Mouse (Mus musculus): ENCODE data around the gene Ovol2. TPM values are rescaled to one million over a fixed set of nuclear protein-coding genes. Genes with fewer than 3 reads are reported as not detected.

Gene Ovol2
- total and polyA plus RNA-seq, 3 experiments, result 0.05 TPM; not detected in 2

DNA sequence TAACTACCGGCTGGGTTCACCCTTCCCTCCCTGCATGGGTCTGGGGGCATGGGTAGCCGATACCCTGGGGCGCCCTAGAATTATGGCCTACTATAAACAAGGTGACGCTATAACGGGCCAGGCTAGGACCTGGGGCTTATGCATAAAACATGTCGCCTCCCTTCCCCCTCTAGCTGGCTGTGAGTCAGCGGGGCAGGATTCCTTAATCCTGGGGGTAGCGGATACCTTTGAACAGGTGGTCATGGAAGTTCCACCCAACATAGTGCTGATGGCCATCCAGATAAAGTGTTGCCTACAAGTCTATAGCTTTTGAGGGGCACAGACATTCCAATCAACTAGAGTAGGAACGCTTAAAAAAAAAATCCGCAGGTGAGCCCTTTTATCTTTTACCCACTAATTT is 2.0 kb downstream of the Ovol2 start:
- Histone ChIP-seq H3K36me3 (replicated peaks) (no peaks in the 10 kb centered on the region), H3K4me1 (ENCODE audit: insufficient read depth, low read depth, low read length) (no peaks in the 10 kb centered on the region), H3K4me3 (ENCODE audit: low read depth, low read length) (no peak overlapping the region), H3K9me3 (replicated peaks) (peaks cover 16% of the 10 kb centered on the region), H3K27me3 (ENCODE audit: insufficient read depth, low read length) (peaks cover 23% of the 10 kb centered on the region)
- no peak for TF ChIP-seq TAL1 (conservative IDR thresholded peaks at IDR 0.05; ENCODE audit: low read depth, low read length)
- TF ChIP-seq POLR2AphosphoS5 (IDR thresholded peaks at IDR 0.05; ENCODE audit: insufficient replicate concordance, low read depth, low read length), result no peak
- no peak for TF ChIP-seq GATA2 (IDR thresholded peaks at IDR 0.05; ENCODE audit: borderline replicate concordance, low read depth, low read length)
- TF ChIP-seq GATA1 (IDR thresholded peaks at IDR 0.05; ENCODE audit: borderline replicate concordance, low read length), result no peak
- DNase-seq (ENCODE audit: low spot score) (no peak), ATAC-seq (ENCODE audit: extremely low read depth, insufficient number of reproducible peaks, low FRiP score, poor library complexity, severe bottlenecking) (no peak)

DNA sequence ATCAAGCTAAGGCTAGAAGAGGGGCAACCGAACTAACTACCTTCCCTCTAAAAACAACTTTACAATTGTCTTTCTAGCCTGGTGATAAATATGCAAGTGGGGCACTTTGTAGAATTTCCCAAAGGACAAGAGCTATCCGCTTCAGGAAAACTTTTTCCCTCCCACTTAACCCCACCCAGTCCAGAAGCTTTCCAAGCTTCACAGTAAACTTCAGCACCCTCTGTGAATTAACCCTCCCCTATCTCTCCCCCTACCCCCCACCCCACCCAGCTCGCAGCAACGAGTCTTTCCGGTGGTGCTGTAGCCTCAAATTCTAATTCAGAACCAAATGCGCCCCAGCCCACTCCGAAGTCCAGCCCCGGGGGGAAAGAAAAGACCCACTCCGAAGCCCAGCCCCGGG is 2.5 kb downstream of the Ovol2 start:
- TF ChIP-seq GATA1 (IDR thresholded peaks at IDR 0.05; ENCODE audit: borderline replicate concordance, low read length) (no peak), TAL1 (conservative IDR thresholded peaks at IDR 0.05; ENCODE audit: low read depth, low read length) (no peak), GATA2 (IDR thresholded peaks at IDR 0.05; ENCODE audit: borderline replicate concordance, low read depth, low read length) (no peak), POLR2AphosphoS5 (IDR thresholded peaks at IDR 0.05; ENCODE audit: insufficient replicate concordance, low read depth, low read length) (no peak), CTCF (IDR thresholded peaks at IDR 0.05; ENCODE audit: low read depth, low read length) (no peak)
- no peak for ATAC-seq (ENCODE audit: extremely low read depth, insufficient number of reproducible peaks, low FRiP score, poor library complexity, severe bottlenecking)
- Histone ChIP-seq H3K4me1 (ENCODE audit: insufficient read depth, low read depth, low read length) (no peaks in the 10 kb centered on the region), H3K9me3 (replicated peaks) (peaks cover 16% of the 10 kb centered on the region), H3K4me3 (ENCODE audit: low read depth, low read length) (no peak overlapping the region), H3K36me3 (replicated peaks) (no peaks in the 10 kb centered on the region), H3K27me3 (ENCODE audit: insufficient read depth, low read length) (peaks cover 23% of the 10 kb centered on the region)
- no peak for DNase-seq (ENCODE audit: low spot score)

DNA sequence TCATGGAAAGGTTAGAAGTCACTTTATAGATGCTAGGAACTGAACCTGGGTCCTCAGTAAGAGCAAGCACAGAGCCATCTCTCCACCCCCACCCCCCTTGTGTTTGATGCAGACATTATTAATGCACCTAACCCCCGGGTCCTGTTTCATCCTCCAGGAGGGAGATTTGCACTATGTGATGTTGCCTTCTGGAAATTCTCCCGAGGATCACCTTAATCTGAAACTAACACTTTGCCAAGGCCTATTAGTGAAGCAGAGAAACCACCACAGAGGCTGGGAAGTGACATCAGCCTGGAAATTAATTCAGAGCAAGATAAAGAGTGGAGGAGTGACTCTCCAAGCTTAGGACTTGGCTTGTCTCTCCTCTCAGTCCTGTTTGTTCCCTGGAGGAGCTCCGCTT is 7.7 kb downstream of the Ovol2 start:
- DNase-seq (ENCODE audit: low spot score) (no peak), ATAC-seq (ENCODE audit: extremely low read depth, insufficient number of reproducible peaks, low FRiP score, poor library complexity, severe bottlenecking) (no peak)
- Histone ChIP-seq H3K4me3 (ENCODE audit: low read depth, low read length) (no peak overlapping the region), H3K4me1 (ENCODE audit: insufficient read depth, low read depth, low read length) (no peaks in the 10 kb centered on the region), H3K9me3 (replicated peaks) (no peaks in the 10 kb centered on the region), H3K36me3 (replicated peaks) (no peaks in the 10 kb centered on the region), H3K27me3 (ENCODE audit: insufficient read depth, low read length) (peaks cover 3% of the 10 kb centered on the region; the same call in 1 of the 2 replicates)
- no peak for TF ChIP-seq GATA1 (IDR thresholded peaks at IDR 0.05; ENCODE audit: borderline replicate concordance, low read length)
- no peak for TF ChIP-seq TAL1 (conservative IDR thresholded peaks at IDR 0.05; ENCODE audit: low read depth, low read length)
- TF ChIP-seq CTCF (IDR thresholded peaks at IDR 0.05; ENCODE audit: low read depth, low read length), result no peak
- no peak for TF ChIP-seq GATA2 (IDR thresholded peaks at IDR 0.05; ENCODE audit: borderline replicate concordance, low read depth, low read length)

DNA sequence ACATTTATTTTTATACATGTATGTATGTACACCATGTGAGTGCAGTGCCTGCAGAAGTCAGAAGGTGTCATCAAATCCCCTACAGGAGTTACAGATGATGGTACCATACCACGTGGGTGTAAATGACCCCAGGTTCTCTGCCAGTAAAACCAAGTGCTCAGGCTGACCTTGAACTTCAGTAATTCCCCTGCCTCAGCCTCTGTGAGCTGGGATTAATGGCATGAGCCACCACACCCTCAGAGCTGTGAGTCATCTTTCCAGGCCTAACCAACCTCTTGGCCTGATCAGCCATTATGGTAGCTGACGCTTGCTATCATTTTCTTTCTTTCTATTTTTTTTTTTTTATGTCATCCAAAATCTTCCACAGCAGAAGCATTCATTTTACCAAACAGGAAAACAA is 20.6 kb downstream of the Ovol2 start:
- H3K36me3 ChIP-seq (replicated peaks), result no peaks in the 10 kb centered on the region
- no peak for TF ChIP-seq POLR2AphosphoS5 (IDR thresholded peaks at IDR 0.05; ENCODE audit: insufficient replicate concordance, low read depth, low read length)
- no peak for TF ChIP-seq GATA1 (IDR thresholded peaks at IDR 0.05; ENCODE audit: borderline replicate concordance, low read length)
- no peak for TF ChIP-seq TAL1 (conservative IDR thresholded peaks at IDR 0.05; ENCODE audit: low read depth, low read length)
- no peak for TF ChIP-seq GATA2 (IDR thresholded peaks at IDR 0.05; ENCODE audit: borderline replicate concordance, low read depth, low read length)
- no peak for TF ChIP-seq CTCF (IDR thresholded peaks at IDR 0.05; ENCODE audit: low read depth, low read length)
- ATAC-seq (ENCODE audit: extremely low read depth, insufficient number of reproducible peaks, low FRiP score, poor library complexity, severe bottlenecking), result no peak
- H3K4me1 ChIP-seq (ENCODE audit: insufficient read depth, low read depth, low read length), result no peaks in the 10 kb centered on the region
- H3K4me3 ChIP-seq (ENCODE audit: low read depth, low read length), result no peak overlapping the region
- no peak for DNase-seq (ENCODE audit: low spot score)
- no peaks in the 10 kb centered on the region for H3K9me3 ChIP-seq (replicated peaks)
- peaks cover 2% of the 10 kb centered on the region for H3K27me3 ChIP-seq (ENCODE audit: insufficient read depth, low read length)

DNA sequence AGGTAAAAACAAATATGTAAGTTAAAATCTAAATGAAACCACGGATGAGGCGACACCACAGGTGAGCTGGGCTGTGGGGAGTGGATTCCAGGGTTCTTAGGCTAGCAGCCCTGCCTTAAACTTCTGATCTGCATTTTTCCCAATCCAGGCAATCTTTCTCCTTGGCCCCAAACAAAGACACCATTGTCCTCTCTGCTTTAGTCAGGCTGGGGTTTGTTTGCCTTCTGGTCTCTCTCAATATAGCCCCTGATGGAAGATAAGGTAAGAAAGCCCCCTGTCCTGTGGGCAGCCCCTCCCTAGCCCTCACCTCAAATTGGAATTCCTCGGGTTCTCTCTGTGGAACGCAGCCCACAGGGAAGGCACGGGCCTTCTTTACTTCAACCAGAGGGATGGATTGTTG is 21.7 kb downstream of the Ovol2 start:
- Histone ChIP-seq H3K27me3 (ENCODE audit: insufficient read depth, low read length) (peaks cover 4% of the 10 kb centered on the region; the same call in 1 of the 2 replicates), H3K4me1 (ENCODE audit: insufficient read depth, low read depth, low read length) (no peaks in the 10 kb centered on the region), H3K4me3 (ENCODE audit: low read depth, low read length) (no peak overlapping the region), H3K9me3 (replicated peaks) (no peaks in the 10 kb centered on the region), H3K36me3 (replicated peaks) (no peaks in the 10 kb centered on the region)
- DNase-seq (ENCODE audit: low spot score) (no peak), ATAC-seq (ENCODE audit: extremely low read depth, insufficient number of reproducible peaks, low FRiP score, poor library complexity, severe bottlenecking) (no peak)
- TF ChIP-seq POLR2AphosphoS5 (IDR thresholded peaks at IDR 0.05; ENCODE audit: insufficient replicate concordance, low read depth, low read length) (no peak), CTCF (IDR thresholded peaks at IDR 0.05; ENCODE audit: low read depth, low read length) (no peak), TAL1 (conservative IDR thresholded peaks at IDR 0.05; ENCODE audit: low read depth, low read length) (no peak), GATA1 (IDR thresholded peaks at IDR 0.05; ENCODE audit: borderline replicate concordance, low read length) (no peak), GATA2 (IDR thresholded peaks at IDR 0.05; ENCODE audit: borderline replicate concordance, low read depth, low read length) (no peak)

DNA sequence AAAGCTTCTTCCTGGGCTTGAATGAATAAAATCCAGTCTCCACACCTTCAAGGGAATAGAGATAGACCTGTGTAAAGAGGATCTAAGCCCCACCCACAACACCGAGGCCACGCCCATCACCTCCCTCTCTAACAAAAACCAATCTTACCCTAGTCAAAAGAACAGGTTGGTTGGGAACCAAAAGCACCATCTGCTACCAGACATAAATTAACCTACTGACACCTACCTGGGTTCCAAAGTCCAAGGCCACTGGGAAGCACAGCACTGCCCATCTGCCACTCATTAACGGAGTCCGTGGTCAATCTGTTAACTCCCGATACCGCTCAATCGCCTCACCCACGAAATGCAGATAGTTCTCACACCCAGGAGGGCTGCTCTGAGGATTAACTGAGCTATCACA is 23.4 kb downstream of the Ovol2 start:
- Histone ChIP-seq H3K4me3 (ENCODE audit: low read depth, low read length) (no peak overlapping the region), H3K9me3 (replicated peaks) (no peaks in the 10 kb centered on the region), H3K4me1 (ENCODE audit: insufficient read depth, low read depth, low read length) (no peaks in the 10 kb centered on the region), H3K27me3 (ENCODE audit: insufficient read depth, low read length) (peaks cover 11% of the 10 kb centered on the region), H3K36me3 (replicated peaks) (no peaks in the 10 kb centered on the region)
- DNase-seq (ENCODE audit: low spot score) (no peak), ATAC-seq (ENCODE audit: extremely low read depth, insufficient number of reproducible peaks, low FRiP score, poor library complexity, severe bottlenecking) (no peak)
- TF ChIP-seq CTCF (IDR thresholded peaks at IDR 0.05; ENCODE audit: low read depth, low read length) (no peak), POLR2AphosphoS5 (IDR thresholded peaks at IDR 0.05; ENCODE audit: insufficient replicate concordance, low read depth, low read length) (no peak), GATA1 (IDR thresholded peaks at IDR 0.05; ENCODE audit: borderline replicate concordance, low read length) (no peak), GATA2 (IDR thresholded peaks at IDR 0.05; ENCODE audit: borderline replicate concordance, low read depth, low read length) (no peak), TAL1 (conservative IDR thresholded peaks at IDR 0.05; ENCODE audit: low read depth, low read length) (no peak)
